Mouse (Mus musculus) E14TG2a.4 (cell line): ENCODE data around the gene Oxgr1.

ENCODE experiments used
- CTCF ChIP-seq: conservative IDR thresholded peaks from 2 replicates; pipeline ENCODE4 v1.5.1; 2014; ENCODE audit warnings: low read length
- NANOG ChIP-seq: IDR thresholded peaks from 2 replicates; pipeline ENCODE4 v1.6.1; 2014; ENCODE audit warnings: borderline replicate concordance, low read length, mixed read lengths
- POU5F1 ChIP-seq: IDR thresholded peaks from 2 replicates; pipeline ENCODE4 v1.6.1; 2014; ENCODE audit warnings: low read length, borderline replicate concordance

GRCm38 (mm10) chr14:120009969-120010872 is 32.0 kb downstream of the Oxgr1 start:
- TF ChIP-seq CTCF (no peak), POU5F1 (no peak), NANOG (no peak)
